Mouse (Mus musculus) splenic B cell, adult 2 months (primary cell): ENCODE results near the gene Olfr1053.
"Not testable (repeated sequence)": the region's sequence is repeated elsewhere in the genome, so short reads cannot be mapped to it uniquely, and the experiment has no call there.

Experiments
- DNase-seq: peaks from one replicate; pipeline ENCODE4 v3.0.0-alpha.2; 2011; ENCODE audit warnings: low read depth, low spot score
- H3K27me3 ChIP-seq: 2 replicates; pipeline ENCODE4 v1.6.1; 2012; ENCODE audit warnings: mild to moderate bottlenecking, low read length, moderate library complexity, mixed read lengths; ENCODE audit not compliant: control insufficient read depth, poor library complexity, insufficient read depth, severe bottlenecking
- H3K36me3 ChIP-seq: 2 replicates; pipeline ENCODE4 v1.6.1; 2012; ENCODE audit warnings: mild to moderate bottlenecking, low read length, moderate library complexity, mixed read lengths; ENCODE audit not compliant: control insufficient read depth, poor library complexity, insufficient read depth, severe bottlenecking

Gene Olfr1053

GRCm38 (mm10) chr2:86315184-86315583, at the start of gene Olfr1053:
Gene Olfr1053 (minus strand): TSS chr2:86315284.
- no peaks in the 10 kb centered on the region for H3K27me3 ChIP-seq
- no peaks in the 10 kb centered on the region for H3K36me3 ChIP-seq
- no peak for DNase-seq

DNA sequence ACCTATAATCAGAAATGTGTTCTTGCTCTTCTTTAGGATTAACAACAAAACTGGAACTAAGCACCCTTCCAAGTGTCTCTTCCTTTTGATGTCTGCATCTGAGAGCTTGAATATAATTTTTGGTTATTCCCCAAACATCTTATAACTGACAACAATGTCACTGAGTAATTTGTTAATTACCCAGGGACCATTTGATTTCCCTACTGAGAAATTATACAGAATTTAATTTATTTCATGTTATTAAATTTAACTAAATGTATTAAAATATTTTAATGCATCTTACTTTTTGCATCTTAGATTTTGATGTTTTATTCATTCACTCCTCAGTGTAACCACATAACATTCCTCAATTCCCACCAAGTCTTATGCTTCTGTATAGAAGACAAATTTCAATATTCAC, 47.3 kb upstream of the Olfr1053 start, which contains the start of gene Olfr1056:
TSS of gene Olfr1056 (minus strand) at position 101 of the 400 bp plus-strand sequence.
- no peaks in the 10 kb centered on the region for H3K36me3 ChIP-seq
- no peaks in the 10 kb centered on the region for H3K27me3 ChIP-seq
- DNase-seq, result no peak

DNA sequence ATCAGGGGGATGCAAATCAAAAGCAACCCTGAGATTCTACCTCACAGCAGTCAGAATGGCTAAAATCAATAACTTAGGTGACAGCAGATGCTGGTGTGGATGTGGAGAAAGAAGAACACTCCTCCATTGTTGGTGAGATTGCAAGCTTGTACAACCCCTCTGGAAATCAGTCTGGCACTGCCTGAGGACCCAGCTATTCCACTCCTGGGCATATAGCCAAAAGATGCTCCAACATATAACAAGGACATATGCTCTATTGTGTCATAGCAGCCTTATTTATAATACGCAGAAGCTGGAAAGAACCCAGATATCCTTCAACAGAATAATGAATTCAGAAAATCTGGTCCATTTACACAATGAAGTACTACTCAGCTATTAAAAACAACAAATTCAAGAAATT, 36.7 kb upstream of the Olfr1053 start:
- not testable (repeated sequence) for DNase-seq, H3K36me3 ChIP-seq, H3K27me3 ChIP-seq

DNA sequence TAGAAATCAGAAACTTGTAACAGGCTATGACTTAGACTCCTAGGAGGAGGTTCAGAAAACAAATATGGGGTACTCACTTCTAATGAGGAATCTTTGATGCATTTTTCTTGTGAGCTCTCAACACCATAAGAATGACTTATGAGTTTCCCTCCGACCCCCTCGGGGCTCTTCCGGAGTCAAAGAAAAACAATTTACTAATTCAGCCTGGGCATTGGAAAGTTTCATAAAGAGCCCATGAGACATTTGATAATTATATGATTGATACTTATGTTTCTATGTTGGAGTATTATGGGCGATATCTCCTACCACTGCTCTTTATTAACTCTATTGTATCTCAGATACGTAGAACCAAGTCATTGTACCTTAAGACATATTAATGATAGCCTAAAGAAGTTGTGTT, 35.1 kb upstream of the Olfr1053 start, which contains the start of gene Olfr1055:
TSS of gene Olfr1055 (minus strand) at position 101 of the 400 bp plus-strand sequence.
- no peaks in the 10 kb centered on the region for H3K36me3 ChIP-seq
- no peak for DNase-seq
- no peaks in the 10 kb centered on the region for H3K27me3 ChIP-seq

GRCm38 (mm10) chr2:86335333-86335732, 20.2 kb upstream of the Olfr1053 start, which contains the start of gene Olfr1054:
Gene Olfr1054 (minus strand): TSS chr2:86335433.
- H3K36me3 ChIP-seq, result no peaks in the 10 kb centered on the region
- no peaks in the 10 kb centered on the region for H3K27me3 ChIP-seq
- DNase-seq, result no peak

DNA sequence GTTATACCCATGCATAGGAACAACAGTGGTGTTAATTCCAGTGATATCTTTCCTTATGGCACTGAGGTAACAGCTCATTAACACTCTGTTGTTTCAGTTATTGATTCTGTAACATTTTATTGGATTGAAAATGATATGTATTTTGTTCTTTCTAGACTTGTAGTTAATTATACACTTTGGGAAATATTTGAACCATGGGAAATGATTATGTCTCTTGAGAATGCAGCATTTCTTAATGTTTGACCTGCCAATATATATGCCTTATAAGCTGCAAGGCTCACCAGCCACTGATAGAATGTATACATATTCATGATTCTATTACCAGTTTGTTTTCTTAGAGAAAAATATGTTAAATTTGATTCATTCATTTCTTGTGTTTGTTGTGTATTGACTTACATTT, 22.9 kb downstream of the Olfr1053 start, which contains the start of gene Olfr1052:
TSS of gene Olfr1052 (plus strand) at position 301 of the 400 bp plus-strand sequence.
- Histone ChIP-seq H3K27me3 (no peaks in the 10 kb centered on the region), H3K36me3 (no peaks in the 10 kb centered on the region)
- no peak for DNase-seq

DNA sequence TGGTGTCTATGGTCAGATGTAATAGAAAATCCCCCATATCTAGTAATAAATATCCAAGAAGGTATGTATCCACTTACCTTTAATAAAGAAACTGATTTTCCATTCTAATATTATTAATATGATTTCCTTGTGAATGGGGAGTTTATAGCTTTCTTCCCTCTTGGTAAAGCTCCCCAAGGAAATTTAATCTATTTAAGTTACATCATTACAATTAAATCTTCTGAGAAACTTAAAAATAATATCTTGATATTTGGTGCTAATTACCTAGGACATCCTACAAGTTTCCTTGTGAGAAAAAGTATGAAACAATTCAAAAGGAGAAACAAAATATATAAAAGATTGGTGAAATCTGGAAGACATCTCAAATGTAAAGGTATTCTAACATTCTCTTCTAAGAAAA, 36.1 kb downstream of the Olfr1053 start, which contains the start of gene Olfr1051:
TSS of gene Olfr1051 (minus strand) at position 101 of the 400 bp plus-strand sequence.
- not testable (repeated sequence) for DNase-seq, H3K36me3 ChIP-seq, H3K27me3 ChIP-seq
